Mouse (Mus musculus): Measurements from ENCODE around the gene Cisd2. TPM values are rescaled to one million over a fixed set of nuclear protein-coding genes. Genes with fewer than 3 reads are reported as not detected.

The Cisd2 gene
- polyA plus RNA-seq, 1 experiment from 2014 or later: 26.6 TPM

GRCm38 (mm10) chr3:135395085-135395484 lies 28.6 kb downstream of the Cisd2 start:
- Histone ChIP-seq H3K27me3 (ENCODE audit: insufficient read depth, low read length) (no peaks in the 10 kb centered on the region), H3K4me2 (ENCODE audit: low read depth, low read length) (no peak overlapping the region), H3K9me3 (ENCODE audit: low read length) (no peaks in the 10 kb centered on the region), H3K4me1 (ENCODE audit: insufficient read depth) (peaks cover 8% of the 10 kb centered on the region), H3K36me3 (replicated peaks; ENCODE audit: insufficient read depth, low read length) (no peaks in the 10 kb centered on the region), H3K9ac (replicated peaks) (no peak overlapping the region), H3K4me3 (ENCODE audit: low read depth, low read length) (no peak overlapping the region), H3K27ac (ENCODE audit: low read depth) (no peak overlapping the region)
- ATAC-seq (no peak), DNase-seq (no peak)
- WGBS (ENCODE audit: insufficient replicate concordance): 78% methylated on average over 5 of the region's 5 CpGs
- TF ChIP-seq EP300 (IDR thresholded peaks at IDR 0.05; ENCODE audit: low read depth) (no peak), CTCF (IDR thresholded peaks at IDR 0.05; ENCODE audit: low read depth) (no peak)

DNA sequence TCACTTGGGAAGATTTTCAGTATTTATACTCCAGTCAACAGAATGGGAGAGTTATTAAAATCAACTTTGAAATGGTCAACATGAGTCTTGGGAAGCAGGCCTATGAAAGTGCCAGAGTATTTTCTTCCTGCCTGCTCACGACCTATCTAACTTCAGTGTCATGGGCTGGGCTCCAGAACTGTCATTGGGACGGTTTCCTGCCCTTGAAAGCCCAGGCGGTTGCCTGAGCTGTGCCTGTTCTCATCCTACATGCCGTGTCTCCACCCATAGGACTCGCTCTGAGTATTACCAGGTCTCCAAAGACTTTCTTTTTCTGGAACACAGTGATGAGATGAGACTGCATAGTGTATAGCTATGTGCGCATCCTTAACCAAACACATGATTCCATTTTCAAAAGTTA lies 30.5 kb downstream of the Cisd2 start:
- Histone ChIP-seq H3K4me2 (ENCODE audit: low read depth, low read length) (no peak overlapping the region), H3K9me3 (ENCODE audit: low read length) (no peaks in the 10 kb centered on the region), H3K4me3 (ENCODE audit: low read depth, low read length) (no peak overlapping the region), H3K27ac (ENCODE audit: low read depth) (no peak overlapping the region), H3K9ac (replicated peaks) (no peak overlapping the region), H3K4me1 (ENCODE audit: insufficient read depth) (peaks cover 8% of the 10 kb centered on the region), H3K27me3 (ENCODE audit: insufficient read depth, low read length) (no peaks in the 10 kb centered on the region), H3K36me3 (replicated peaks; ENCODE audit: insufficient read depth, low read length) (no peaks in the 10 kb centered on the region)
- DNase-seq (no peak), ATAC-seq (no peak)
- TF ChIP-seq CTCF (IDR thresholded peaks at IDR 0.05; ENCODE audit: low read depth): no peak
- TF ChIP-seq EP300 (IDR thresholded peaks at IDR 0.05; ENCODE audit: low read depth): no peak
- WGBS (ENCODE audit: insufficient replicate concordance): 60% methylated on average over 6 of the region's 6 CpGs

DNA sequence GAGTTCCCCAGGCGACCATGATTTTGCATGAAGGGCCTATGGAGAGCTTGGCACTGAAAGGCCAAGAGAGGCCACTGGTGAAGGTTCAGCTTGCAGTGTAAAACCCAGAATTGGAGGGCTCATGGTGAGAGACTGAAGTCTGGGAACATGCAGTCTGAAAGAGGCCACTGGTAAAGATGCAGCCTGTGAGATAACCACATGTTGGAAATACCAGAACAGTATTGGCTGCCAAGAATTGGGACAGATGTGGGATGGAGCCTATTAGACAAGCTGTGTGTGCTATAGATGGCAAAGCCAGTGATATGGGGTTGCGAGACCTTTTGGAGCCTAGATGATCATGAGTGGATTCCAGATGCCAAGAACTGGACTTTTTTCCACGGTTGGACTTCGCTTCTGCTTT lies 43.9 kb downstream of the Cisd2 start:
- no peak overlapping the region for H3K9ac ChIP-seq (replicated peaks)
- H3K36me3 ChIP-seq (replicated peaks; ENCODE audit: insufficient read depth, low read length): no peaks in the 10 kb centered on the region
- H3K4me1 ChIP-seq (ENCODE audit: insufficient read depth): no peaks in the 10 kb centered on the region
- DNase-seq (no peak), ATAC-seq (no peak)
- no peak overlapping the region for H3K27ac ChIP-seq (ENCODE audit: low read depth)
- no peak overlapping the region for H3K4me3 ChIP-seq (ENCODE audit: low read depth, low read length)
- no peaks in the 10 kb centered on the region for H3K9me3 ChIP-seq (ENCODE audit: low read length)
- TF ChIP-seq CTCF (IDR thresholded peaks at IDR 0.05; ENCODE audit: low read depth) (no peak), EP300 (IDR thresholded peaks at IDR 0.05; ENCODE audit: low read depth) (no peak)
- WGBS (ENCODE audit: insufficient replicate concordance): 80% methylated on average over 4 of the region's 4 CpGs
- H3K27me3 ChIP-seq (ENCODE audit: insufficient read depth, low read length): no peaks in the 10 kb centered on the region
- H3K4me2 ChIP-seq (ENCODE audit: low read depth, low read length): no peak overlapping the region

DNA sequence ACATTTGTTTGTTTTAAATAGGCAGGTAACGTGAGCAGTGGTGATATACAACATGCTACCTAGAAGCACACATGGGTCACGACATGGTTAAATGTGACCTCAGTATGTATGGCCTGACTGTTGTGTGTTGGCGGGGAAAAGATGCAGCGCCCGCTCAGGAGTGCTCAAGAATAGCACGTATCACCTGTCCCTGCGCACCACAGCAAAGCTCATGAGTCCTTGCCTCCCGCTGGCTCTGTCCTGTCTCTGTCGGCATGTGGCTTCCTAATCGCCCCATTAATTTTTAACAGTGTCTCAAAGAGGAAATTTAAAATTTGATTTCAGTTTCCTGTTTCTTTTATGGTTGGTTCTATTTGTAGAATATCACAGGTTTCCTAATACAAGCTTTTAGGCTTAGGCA lies 46.3 kb downstream of the Cisd2 start:
- no peak overlapping the region for H3K27ac ChIP-seq (ENCODE audit: low read depth)
- H3K4me2 ChIP-seq (ENCODE audit: low read depth, low read length): no peak overlapping the region
- H3K4me3 ChIP-seq (ENCODE audit: low read depth, low read length): no peak overlapping the region
- ATAC-seq: no peak
- no peaks in the 10 kb centered on the region for H3K36me3 ChIP-seq (replicated peaks; ENCODE audit: insufficient read depth, low read length)
- H3K9me3 ChIP-seq (ENCODE audit: low read length): no peaks in the 10 kb centered on the region
- no peak for DNase-seq
- no peak for TF ChIP-seq EP300 (IDR thresholded peaks at IDR 0.05; ENCODE audit: low read depth)
- no peak for TF ChIP-seq CTCF (IDR thresholded peaks at IDR 0.05; ENCODE audit: low read depth)
- no peak overlapping the region for H3K9ac ChIP-seq (replicated peaks)
- H3K27me3 ChIP-seq (ENCODE audit: insufficient read depth, low read length): no peaks in the 10 kb centered on the region
- no peaks in the 10 kb centered on the region for H3K4me1 ChIP-seq (ENCODE audit: insufficient read depth)
- WGBS (ENCODE audit: insufficient replicate concordance): 75% methylated on average over 10 of the region's 10 CpGs

DNA sequence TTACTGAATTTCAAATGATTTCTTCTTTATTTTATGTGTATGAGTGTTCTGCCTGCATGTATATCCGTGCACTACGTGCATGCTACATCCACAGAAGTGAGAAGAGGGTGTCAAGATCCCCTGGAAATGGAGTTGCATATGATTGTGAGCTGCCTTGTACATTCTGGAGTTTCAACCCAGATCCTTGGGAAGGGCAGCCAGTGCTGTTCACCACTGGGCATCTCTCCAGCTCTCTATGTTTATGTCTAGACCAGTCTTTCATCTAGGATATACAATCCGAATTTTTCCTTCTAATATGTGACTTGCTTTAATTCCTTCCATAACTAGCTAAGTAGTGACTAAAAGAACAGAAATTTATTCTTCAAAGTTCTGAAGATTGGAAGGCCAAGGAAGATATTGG lies 47.9 kb downstream of the Cisd2 start:
- Histone ChIP-seq H3K9me3 (ENCODE audit: low read length) (no peaks in the 10 kb centered on the region), H3K36me3 (replicated peaks; ENCODE audit: insufficient read depth, low read length) (no peaks in the 10 kb centered on the region), H3K4me1 (ENCODE audit: insufficient read depth) (no peaks in the 10 kb centered on the region), H3K4me3 (ENCODE audit: low read depth, low read length) (no peak overlapping the region), H3K4me2 (ENCODE audit: low read depth, low read length) (no peak overlapping the region), H3K27ac (ENCODE audit: low read depth) (no peak overlapping the region), H3K27me3 (ENCODE audit: insufficient read depth, low read length) (no peaks in the 10 kb centered on the region), H3K9ac (replicated peaks) (no peak overlapping the region)
- no peak for ATAC-seq
- TF ChIP-seq CTCF (IDR thresholded peaks at IDR 0.05; ENCODE audit: low read depth) (no peak), EP300 (IDR thresholded peaks at IDR 0.05; ENCODE audit: low read depth) (no peak)
- WGBS (ENCODE audit: insufficient replicate concordance): 68% methylated on average over 3 of the region's 3 CpGs
- no peak for DNase-seq

DNA sequence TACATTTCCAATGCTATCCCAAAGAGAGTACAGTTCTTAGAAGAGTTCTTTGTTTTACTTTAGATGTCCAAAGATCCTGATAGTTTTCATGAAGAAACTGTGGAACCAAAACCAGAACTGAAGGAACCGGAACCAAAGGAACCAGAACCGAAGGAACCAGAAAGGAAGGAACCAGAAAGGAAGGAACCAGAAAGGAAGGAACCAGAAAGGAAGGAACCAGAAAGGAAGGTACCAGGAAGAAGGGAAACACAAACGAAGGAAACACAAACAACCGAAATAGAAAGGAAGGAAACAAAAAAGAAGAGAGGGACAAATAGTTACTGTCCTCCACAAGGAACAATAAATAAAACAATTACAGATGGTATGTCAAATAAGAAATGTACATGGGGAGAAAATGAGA lies 66.3 kb downstream of the Cisd2 start:
- DNase-seq (no peak), ATAC-seq (no peak)
- no peaks in the 10 kb centered on the region for H3K4me1 ChIP-seq (ENCODE audit: insufficient read depth)
- H3K4me3 ChIP-seq (ENCODE audit: low read depth, low read length): no peak overlapping the region
- H3K36me3 ChIP-seq (replicated peaks; ENCODE audit: insufficient read depth, low read length): no peaks in the 10 kb centered on the region
- WGBS (ENCODE audit: insufficient replicate concordance): 68% methylated on average over 4 of the region's 4 CpGs
- no peaks in the 10 kb centered on the region for H3K9me3 ChIP-seq (ENCODE audit: low read length)
- no peak overlapping the region for H3K9ac ChIP-seq (replicated peaks)
- no peaks in the 10 kb centered on the region for H3K27me3 ChIP-seq (ENCODE audit: insufficient read depth, low read length)
- H3K27ac ChIP-seq (ENCODE audit: low read depth): no peak overlapping the region
- no peak overlapping the region for H3K4me2 ChIP-seq (ENCODE audit: low read depth, low read length)
- TF ChIP-seq EP300 (IDR thresholded peaks at IDR 0.05; ENCODE audit: low read depth): no peak
- TF ChIP-seq CTCF (IDR thresholded peaks at IDR 0.05; ENCODE audit: low read depth): no peak

Other genes with a start within 250 kb of the Cisd2 start
- gene Cenpe, start 211.4 kb downstream of the Cisd2 start, polyA plus RNA-seq (2015; fragmentation: Nextera tagmentation; extraction: Ambion mirVana): 8.2 and 9.0 TPM in 2 replicates
- 0.59 and 0.67 TPM in 2 replicates for gene Bdh2, start 142.7 kb downstream of the Cisd2 start, polyA plus RNA-seq (2015; fragmentation: Nextera tagmentation; extraction: Ambion mirVana)
- gene Slc9b2, start 116.2 kb downstream of the Cisd2 start, polyA plus RNA-seq (2015; fragmentation: Nextera tagmentation; extraction: Ambion mirVana): 0.11 TPM in 1 of 2 replicates, not detected in the other
- not detected in 2 replicates for gene Slc9b1, start 75.9 kb downstream of the Cisd2 start, polyA plus RNA-seq (2015; fragmentation: Nextera tagmentation; extraction: Ambion mirVana)
- 298 and 303 TPM in 2 replicates for gene Ube2d3, start 14.2 kb upstream of the Cisd2 start, polyA plus RNA-seq (2015; fragmentation: Nextera tagmentation; extraction: Ambion mirVana)
- 7.3 and 8.0 TPM in 2 replicates for gene Manba, start 61.7 kb upstream of the Cisd2 start, polyA plus RNA-seq (2015; fragmentation: Nextera tagmentation; extraction: Ambion mirVana)

Measured in liver, postnatal 0 days (tissue).